Mouse (Mus musculus) stomach, postnatal 0 days (tissue): Measurements from ENCODE around the gene Cnnm3. TPM values are rescaled to one million over a fixed set of nuclear protein-coding genes. Genes with fewer than 3 reads are reported as not detected.

Source experiments
- ATAC-seq: fragments of 200-750 bp; cut with Nextera tagmentation; 2 replicates; pipeline ENCODE4 v1.8.0; 2017; ENCODE audit not compliant: low FRiP score, low TSS enrichment
- DNase-seq: peaks from one replicate; pipeline ENCODE4 v3.0.0-alpha.2; 2016; ENCODE audit warnings: low spot score
- H3K27ac ChIP-seq: fragments of 300-500 bp; sonication (generic); replicated peaks from 2 replicates; pipeline ENCODE4 v1.5.1; 2014; ENCODE audit warnings: mild to moderate bottlenecking, control low read depth
- H3K27me3 ChIP-seq: fragments of 300-500 bp; sonication (generic); 2 replicates; pipeline ENCODE4 v1.6.1; 2014; ENCODE audit warnings: low read length; ENCODE audit not compliant: control insufficient read depth, insufficient read depth
- H3K36me3 ChIP-seq: fragments of 300-500 bp; sonication (generic); 2 replicates; pipeline ENCODE4 v1.6.1; 2014; ENCODE audit warnings: low read length, mixed read lengths; ENCODE audit not compliant: control insufficient read depth, insufficient read depth
- H3K4me1 ChIP-seq: fragments of 300-500 bp; sonication (generic); replicated peaks from 2 replicates; pipeline ENCODE4 v1.6.1; 2014; ENCODE audit warnings: antibody characterized with exemption; ENCODE audit not compliant: control insufficient read depth, insufficient read depth
- H3K4me2 ChIP-seq: fragments of 300-500 bp; sonication (generic); replicated peaks from 2 replicates; pipeline ENCODE4 v1.6.1; 2014; ENCODE audit warnings: low read depth, mild to moderate bottlenecking, control low read depth, moderate library complexity
- H3K4me3 ChIP-seq: fragments of 300-500 bp; sonication (generic); 2 replicates; pipeline ENCODE4 v1.5.1; 2014; ENCODE audit warnings: low read depth, low read length, control low read depth
- H3K9ac ChIP-seq: fragments of 300-500 bp; sonication (generic); 2 replicates; pipeline ENCODE4 v1.6.1; 2014; ENCODE audit warnings: mild to moderate bottlenecking, low read length, control low read depth, mixed read lengths
- H3K9me3 ChIP-seq: fragments of 300-500 bp; sonication (generic); 2 replicates; pipeline ENCODE4 v1.6.1; 2016; ENCODE audit warnings: low read length; ENCODE audit not compliant: control insufficient read depth
- CTCF ChIP-seq: IDR thresholded peaks from 2 replicates; pipeline ENCODE4 v1.5.1; 2016; ENCODE audit warnings: antibody characterized with exemption, low read depth, mild to moderate bottlenecking, moderate library complexity
- EP300 ChIP-seq: optimal IDR thresholded peaks from 2 replicates; pipeline ENCODE3; 2016; ENCODE audit warnings: antibody characterized with exemption
- WGBS: fragments of 180-500 bp; shearing (Covaris S2); extraction: QIAGEN DNeasy Blood & Tissue Kit; methylation state at CpG from one replicate; pipeline ENCODE4 v1.1.7; 2014; 5-methylcytosine and 5-hydroxymethylcytosine counted together
- polyA plus RNA-seq: library from polyadenylated mRNA; unstranded; fragments of >200 nt; fragmentation: Nextera tagmentation; extraction: Ambion mirVana; gene quantifications from 2 replicates; pipeline ENCODE4 v1.2.1, GENCODE M21; 2015

Gene Cnnm3
- polyA plus RNA-seq, 1 experiment from 2014 or later, result 1.6 TPM

DNA sequence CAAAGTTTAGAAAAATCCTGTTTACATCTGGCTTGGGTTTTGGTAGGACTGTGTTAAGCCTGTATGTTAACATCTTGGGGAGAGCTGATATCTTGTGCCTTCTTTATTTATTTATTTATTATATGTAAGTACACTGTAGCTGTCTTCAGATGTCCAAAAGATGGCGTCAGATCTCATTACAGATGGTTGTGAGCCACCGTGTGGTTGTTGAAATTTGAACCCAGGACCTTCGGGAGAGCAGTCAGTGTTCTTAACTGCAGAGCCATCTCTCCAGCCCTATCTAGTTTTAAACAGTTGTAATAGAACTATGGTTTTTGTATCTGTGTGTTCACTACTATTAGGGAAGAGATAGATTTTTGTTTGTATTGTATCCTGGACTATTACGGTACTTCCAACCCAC, 17.6 kb downstream of the Cnnm3 start:
- Histone ChIP-seq H3K27ac (no peak overlapping the region), H3K4me3 (no peak overlapping the region), H3K27me3 (no peaks in the 10 kb centered on the region), H3K9me3 (no peaks in the 10 kb centered on the region), H3K9ac (no peak overlapping the region), H3K4me2 (no peak overlapping the region), H3K36me3 (peaks cover 10% of the 10 kb centered on the region; the same call in 1 of the 2 replicates), H3K4me1 (no peaks in the 10 kb centered on the region)
- no peak for ATAC-seq
- DNase-seq, result no peak
- WGBS, result 83% methylated on average over 4 of the region's 4 CpGs
- no peak for TF ChIP-seq EP300
- TF ChIP-seq CTCF, result no peak

- no peak for TF ChIP-seq CTCF
- TF ChIP-seq EP300, result no peak
- no peaks in the 10 kb centered on the region for H3K27me3 ChIP-seq
- H3K4me3 ChIP-seq, result no peak overlapping the region
- no peaks in the 10 kb centered on the region for H3K4me1 ChIP-seq
- DNase-seq (no peak), ATAC-seq (no peak)
- no peak overlapping the region for H3K4me2 ChIP-seq
- H3K27ac ChIP-seq, result no peak overlapping the region
- no peaks in the 10 kb centered on the region for H3K9me3 ChIP-seq
- H3K9ac ChIP-seq, result no peak overlapping the region
- peaks cover 10% of the 10 kb centered on the region; the same call in 1 of the 2 replicates for H3K36me3 ChIP-seq
- 90% methylated on average over 4 of the region's 4 CpGs for WGBS
These were observed 18.2 kb downstream of the Cnnm3 start for GRCm38 (mm10) chr1:36529875-36530274.

DNA sequence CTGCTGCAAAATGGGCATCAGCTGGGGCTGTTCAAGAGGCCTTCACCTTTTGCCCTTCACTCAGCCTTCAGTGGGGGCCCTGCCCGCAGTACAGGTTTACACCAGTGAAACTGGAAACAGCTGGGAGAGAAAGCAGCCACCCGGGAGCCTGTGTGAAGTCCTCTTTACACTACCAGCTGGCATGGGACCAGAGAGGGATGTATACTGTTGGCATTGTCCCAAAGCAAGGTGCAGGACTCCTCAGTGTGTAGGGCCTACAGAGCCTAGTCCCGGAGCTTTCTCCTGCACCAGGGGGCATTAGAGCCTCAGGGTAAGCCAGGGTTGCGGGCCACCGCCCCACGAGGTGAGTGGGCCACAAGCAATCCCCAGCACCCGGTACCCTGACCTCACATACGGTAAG, 18.8 kb downstream of the Cnnm3 start:
- H3K9ac ChIP-seq, result no peak overlapping the region
- H3K27me3 ChIP-seq, result no peaks in the 10 kb centered on the region
- ATAC-seq (no peak), DNase-seq (no peak)
- H3K27ac ChIP-seq, result no peak overlapping the region
- no peak overlapping the region for H3K4me3 ChIP-seq
- no peak for TF ChIP-seq EP300
- TF ChIP-seq CTCF, result no peak
- no peaks in the 10 kb centered on the region for H3K4me1 ChIP-seq
- no peak overlapping the region for H3K4me2 ChIP-seq
- WGBS, result 58% methylated on average over 8 of the region's 8 CpGs
- no peaks in the 10 kb centered on the region for H3K9me3 ChIP-seq
- H3K36me3 ChIP-seq, result peaks cover 8% of the 10 kb centered on the region; the same call in 1 of the 2 replicates

GRCm38 (mm10) chr1:36530962-36531361, 19.3 kb downstream of the Cnnm3 start:
- Histone ChIP-seq H3K4me2 (no peak overlapping the region), H3K9me3 (no peaks in the 10 kb centered on the region), H3K4me3 (no peak overlapping the region), H3K36me3 (peaks cover 4% of the 10 kb centered on the region; the same call in 1 of the 2 replicates), H3K27ac (no peak overlapping the region), H3K4me1 (no peaks in the 10 kb centered on the region), H3K9ac (no peak overlapping the region), H3K27me3 (no peaks in the 10 kb centered on the region)
- TF ChIP-seq EP300 (no peak), CTCF (no peak)
- 88% methylated on average over 7 of the region's 7 CpGs for WGBS
- no peak for ATAC-seq
- DNase-seq, result no peak

GRCm38 (mm10) chr1:36531461-36531860, 19.8 kb downstream of the Cnnm3 start:
- Histone ChIP-seq H3K27me3 (no peaks in the 10 kb centered on the region), H3K27ac (no peak overlapping the region), H3K4me3 (no peak overlapping the region), H3K9me3 (no peaks in the 10 kb centered on the region), H3K4me1 (no peaks in the 10 kb centered on the region), H3K36me3 (peaks cover 4% of the 10 kb centered on the region; the same call in 1 of the 2 replicates), H3K9ac (no peak overlapping the region), H3K4me2 (no peak overlapping the region)
- 88% methylated on average over 12 of the region's 12 CpGs for WGBS
- DNase-seq (no peak), ATAC-seq (no peak)
- TF ChIP-seq EP300, result no peak
- TF ChIP-seq CTCF, result no peak

DNA sequence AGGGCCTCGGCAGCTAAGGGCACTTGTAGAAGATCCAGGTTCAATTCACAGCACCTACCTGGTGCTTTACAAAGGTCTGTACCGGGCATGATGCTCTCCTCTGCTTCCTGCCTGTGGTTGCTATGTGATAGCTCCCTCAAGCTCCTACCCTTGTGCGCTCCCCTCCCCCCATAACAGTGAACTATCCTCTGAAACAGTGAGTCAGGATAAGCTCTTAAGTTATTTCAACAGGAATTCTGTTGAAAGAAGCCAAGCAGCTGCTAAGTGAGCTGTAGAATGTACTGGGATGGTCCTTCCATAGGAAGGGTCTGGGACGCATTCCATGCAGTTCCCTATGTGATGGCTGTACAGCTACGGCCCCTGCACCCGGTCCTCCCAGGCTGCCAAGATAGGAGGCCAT, 21.9 kb downstream of the Cnnm3 start:
- H3K4me2 ChIP-seq, result no peak overlapping the region
- H3K27me3 ChIP-seq, result no peaks in the 10 kb centered on the region
- H3K9ac ChIP-seq, result 0 out of 2 replicates have a peak overlapping the region, but pooled peaks have one; percentile 23
- no peak for DNase-seq
- H3K9me3 ChIP-seq, result no peaks in the 10 kb centered on the region
- no peak overlapping the region for H3K4me3 ChIP-seq
- WGBS, result 67% methylated on average over 6 of the region's 6 CpGs
- H3K36me3 ChIP-seq, result peaks cover 6% of the 10 kb centered on the region; the same call in 1 of the 2 replicates
- no peaks in the 10 kb centered on the region for H3K4me1 ChIP-seq
- no peak overlapping the region for H3K27ac ChIP-seq
- no peak for TF ChIP-seq CTCF
- TF ChIP-seq EP300, result no peak
- ATAC-seq, result no peak
